Mouse (Mus musculus): ENCODE measurements around the gene Myadm.
"Not testable (repeated sequence)": the region's sequence is repeated elsewhere in the genome, so short reads cannot be mapped to it uniquely, and the experiment has no call there.

The Myadm gene

DNA sequence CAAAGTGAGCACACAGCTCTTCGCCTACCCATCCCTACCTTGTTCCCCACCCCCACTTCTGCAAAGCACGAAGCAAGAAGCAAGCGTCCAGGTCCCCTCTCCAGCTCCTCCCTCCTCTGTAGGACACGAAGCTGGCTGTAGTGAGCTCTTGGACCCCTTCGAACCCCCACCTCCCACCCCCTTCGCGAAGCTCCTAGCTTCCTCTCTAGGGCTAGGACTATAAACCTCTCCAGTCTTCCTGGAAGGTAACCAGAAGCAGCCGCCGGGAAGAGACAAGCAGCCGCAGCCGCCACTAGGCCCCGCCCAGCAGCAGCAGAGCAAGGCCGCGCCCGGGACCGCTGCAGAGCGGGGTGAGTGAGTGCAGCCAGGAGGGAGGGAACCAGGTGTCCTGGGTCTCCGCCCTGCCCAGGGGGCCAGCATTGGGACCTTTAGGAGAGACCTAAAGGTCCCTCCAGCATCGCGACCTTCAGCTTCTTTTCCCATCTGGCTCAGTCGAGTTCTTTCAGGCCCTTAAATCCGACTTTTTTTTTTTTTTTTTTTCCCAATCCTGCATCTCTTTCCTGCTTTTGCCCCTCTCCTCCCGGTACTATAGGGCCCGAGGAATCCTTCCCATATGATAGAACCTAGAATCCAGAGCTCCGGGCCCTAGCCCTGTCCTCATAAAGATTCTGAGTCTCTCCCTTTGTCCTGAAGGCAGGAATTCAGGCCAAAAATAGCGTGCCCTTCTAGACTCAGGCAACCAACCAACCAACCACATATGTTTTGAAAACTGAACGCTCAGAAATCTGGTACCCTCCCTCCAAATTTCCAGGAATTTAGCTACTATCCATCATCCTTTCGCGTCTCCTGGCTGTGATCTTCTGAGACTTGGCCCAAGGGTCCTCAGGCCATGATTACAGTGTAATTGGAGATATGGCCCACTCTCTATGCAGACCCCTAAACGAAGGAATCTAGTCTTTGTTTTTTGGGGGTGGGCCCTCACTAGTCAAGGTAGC, at the start of gene Myadm, which contains the start of gene Prkcg:
TSS of gene Myadm (plus strand) at position 105 of the 995 bp plus-strand sequence.
TSS of gene Prkcg (plus strand) at position 204 of the 995 bp plus-strand sequence.
- peak; percentile 91 for DNase-seq (ENCODE audit: low read depth, low spot score)

DNA sequence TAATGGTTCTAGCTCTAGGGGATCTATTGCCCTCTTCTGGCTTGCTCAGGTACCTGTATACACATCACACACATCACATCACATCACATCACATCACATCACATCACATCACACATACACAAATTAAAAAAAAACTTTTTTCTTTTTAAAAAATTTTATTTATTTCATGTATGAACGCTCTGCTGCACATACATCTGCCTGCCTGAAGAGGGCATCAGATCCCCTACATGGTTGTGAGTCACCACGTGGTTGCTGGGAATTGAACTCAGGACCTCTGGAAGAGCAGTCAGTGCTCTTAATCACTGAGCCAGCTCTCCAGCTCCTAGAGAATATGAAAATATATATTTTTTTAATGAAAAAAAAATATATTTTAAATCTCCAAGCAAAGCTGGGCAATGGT, 49.7 kb upstream of the Myadm start:
- peak; percentile 23 for DNase-seq (ENCODE audit: low read depth, low spot score)

DNA sequence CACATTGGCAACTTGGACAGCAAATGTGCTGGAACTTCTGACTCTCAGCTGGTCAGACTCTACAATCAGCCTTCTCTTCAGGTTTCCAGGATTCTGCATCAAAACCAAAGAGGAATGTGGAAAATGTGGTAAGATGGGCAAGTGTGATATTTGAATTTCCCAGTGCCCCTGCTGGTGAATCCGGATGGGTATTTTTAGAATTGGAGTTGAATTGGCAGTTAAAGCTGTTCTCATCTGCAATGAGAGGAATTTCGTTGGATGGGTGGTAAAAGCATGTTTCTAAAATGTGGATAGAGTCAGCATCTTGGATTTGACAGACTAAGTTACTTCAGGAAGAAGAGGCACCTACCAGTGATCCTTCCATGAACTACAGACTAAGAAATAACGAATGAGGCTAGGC, 28.2 kb upstream of the Myadm start:
- DNase-seq (ENCODE audit: low read depth, low spot score): no peak

DNA sequence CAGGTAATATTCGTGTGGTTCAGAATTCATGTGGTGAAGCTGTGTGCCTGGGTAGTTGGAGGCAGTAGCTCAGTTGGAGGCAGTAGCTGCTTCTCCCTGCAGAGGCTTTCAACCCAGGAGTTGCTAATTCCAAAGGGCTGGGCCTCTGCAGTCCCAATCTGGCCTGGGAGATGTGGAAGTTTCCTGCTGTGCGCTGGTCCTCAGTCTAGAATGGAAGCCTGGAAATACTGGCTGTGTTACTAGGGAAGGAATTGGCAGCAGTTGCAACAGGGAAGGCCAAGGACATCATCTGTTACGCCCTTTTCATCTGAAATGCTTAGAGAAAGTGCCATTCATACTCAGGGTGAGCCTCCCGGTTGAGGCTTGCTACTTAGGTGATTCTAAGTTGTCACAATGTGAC, 27.4 kb upstream of the Myadm start:
- DNase-seq (ENCODE audit: low read depth, low spot score): no peak

DNA sequence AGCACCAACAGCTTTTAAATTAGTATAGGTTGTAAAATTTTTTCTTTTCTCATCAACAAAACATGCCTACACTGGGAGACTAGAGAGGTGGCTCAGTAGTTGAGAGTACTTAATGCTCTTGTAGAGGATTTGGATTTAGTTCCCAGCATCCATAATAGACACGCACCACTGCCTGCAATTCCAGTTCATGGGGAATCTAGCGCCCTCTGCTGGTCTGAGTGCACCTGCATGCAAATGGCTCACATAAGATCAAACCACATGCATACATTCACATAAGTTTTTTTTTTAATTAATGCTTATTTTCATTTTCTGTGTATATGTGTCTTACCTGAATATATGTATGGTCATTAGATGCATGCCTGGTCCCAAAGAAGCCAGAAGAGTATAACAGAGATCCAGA, 26.1 kb upstream of the Myadm start:
- peak; percentile 53 for DNase-seq (ENCODE audit: low read depth, low spot score)

DNA sequence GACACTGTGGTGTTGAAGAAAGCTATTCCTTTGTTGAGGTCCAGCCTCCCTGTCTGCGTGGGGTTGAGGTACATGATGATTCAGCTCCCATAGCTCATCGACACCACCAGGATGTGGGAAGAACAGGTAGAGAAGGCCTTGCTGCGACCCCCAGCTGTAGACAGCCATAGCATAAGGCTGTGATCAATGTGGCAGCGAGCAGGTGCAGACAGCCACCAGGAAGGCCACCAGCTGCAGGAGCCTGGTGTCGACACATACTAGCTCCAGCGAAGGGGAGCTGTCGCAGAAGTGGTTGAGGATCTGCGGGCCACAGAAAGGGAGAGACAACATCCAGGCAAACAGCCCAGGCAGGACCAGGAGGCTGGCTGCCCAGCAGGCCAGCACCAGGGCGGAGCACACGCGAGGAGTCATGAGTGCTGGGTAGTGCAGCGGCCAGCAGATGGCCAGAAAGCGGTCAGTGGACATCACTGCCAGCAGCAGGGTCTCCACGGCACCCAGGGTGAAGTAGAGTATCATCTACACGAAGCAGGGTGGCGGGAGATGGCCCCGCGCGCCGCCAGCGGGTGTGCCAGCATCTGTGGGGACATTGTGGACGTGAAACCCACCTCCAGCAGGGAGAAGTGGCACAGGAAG, 24.4 kb upstream of the Myadm start:
- DNase-seq (ENCODE audit: low read depth, low spot score): no peak

DNA sequence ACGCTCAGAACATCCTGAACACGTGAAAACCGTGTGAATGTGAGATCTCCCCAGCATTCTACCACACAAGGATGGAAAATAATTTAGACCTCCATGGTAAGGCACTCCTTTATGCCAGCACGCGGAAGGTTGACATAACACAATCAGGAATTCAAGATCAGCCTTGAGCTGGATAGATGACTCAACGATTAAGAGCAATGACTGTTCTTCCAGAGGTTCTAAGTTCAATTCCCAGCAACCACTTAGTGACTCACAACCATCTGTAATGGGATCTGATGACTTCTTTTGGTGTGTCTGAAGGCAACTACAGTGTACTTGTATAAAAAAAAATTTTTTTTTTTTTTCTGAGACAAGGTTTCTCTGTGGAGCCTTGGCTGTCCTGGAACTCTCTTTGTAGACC, 23.6 kb upstream of the Myadm start:
- DNase-seq (ENCODE audit: low read depth, low spot score): no peak

DNA sequence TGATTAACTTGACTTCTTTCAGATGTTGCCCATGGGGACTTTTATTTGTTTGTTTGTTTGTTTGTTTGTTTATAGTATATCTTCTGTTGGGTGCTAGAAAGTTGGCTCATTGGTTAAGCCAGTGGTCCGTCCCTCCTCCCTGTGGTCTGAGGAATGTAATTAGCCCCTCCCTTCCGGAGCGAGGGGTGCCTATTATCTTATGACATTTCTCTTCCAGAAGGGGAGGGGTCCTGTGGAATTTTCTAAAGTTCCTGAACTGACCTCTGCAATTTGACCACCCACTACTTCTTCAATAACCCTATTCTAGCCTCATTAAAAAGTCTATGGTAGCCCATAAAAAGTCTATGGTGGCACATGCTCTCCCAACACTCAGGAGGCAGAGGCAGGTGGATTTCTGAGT, 21.6 kb upstream of the Myadm start:
- no peak for DNase-seq (ENCODE audit: low read depth, low spot score)

DNA sequence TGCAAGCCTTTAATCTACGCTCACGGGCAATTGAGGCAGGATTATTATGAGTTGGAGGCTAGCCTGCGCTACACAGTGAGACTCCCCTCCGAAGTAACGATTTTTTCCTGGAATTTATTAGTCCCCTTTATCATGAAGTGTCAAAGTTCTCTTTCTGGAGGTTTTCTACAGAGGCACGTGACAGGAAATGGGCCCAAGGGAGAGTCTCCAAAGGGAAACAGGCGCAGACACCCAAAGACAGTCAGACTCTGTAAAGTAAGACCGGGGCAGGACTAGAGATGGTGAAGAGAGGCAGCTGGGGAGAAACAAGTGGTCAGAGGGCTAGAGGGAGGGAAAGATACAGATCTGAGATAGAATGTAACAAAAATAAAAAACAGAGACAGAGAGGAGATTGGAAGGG, 21.0 kb upstream of the Myadm start:
- no peak for DNase-seq (ENCODE audit: low read depth, low spot score)

DNA sequence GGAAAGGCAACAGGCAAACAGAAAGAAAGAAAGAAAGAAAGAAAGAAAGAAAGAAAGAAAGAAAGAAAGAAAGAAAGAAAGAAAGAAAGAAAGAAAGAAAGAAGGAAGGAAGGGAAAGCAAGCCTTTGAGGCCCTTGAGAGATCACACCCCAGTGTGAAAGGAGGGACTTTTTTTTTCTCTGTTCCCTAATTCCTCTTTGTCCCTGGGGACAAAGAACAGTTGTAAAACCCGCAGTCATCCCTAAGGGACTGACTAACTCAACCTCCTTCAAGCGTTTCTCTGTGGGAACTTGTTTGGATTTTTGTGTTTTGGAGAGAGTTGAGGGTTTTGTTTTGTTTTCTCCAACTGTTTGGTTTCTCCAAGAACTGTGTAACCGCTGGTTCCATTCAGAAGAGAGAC, 20.6 kb upstream of the Myadm start:
- DNase-seq (ENCODE audit: low read depth, low spot score): no peak

DNA sequence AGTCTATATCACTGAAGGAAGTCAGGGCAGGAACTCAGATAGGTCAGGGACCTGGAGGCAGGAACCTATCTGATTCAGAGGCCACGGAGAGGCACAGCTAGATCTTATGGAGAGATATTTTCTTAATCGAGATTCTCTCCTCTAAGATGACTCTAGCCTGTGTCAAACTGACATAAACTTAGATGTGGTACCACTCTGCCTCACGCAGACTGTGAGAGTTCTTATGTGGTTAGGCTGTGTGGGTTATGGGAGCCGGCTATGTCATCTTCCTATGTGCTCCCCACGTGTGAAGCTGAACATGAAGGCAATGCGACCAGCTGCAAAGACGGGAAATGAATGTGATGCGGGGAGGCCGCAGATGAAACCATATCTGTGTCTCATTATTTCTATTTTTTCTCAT, 16.7 kb upstream of the Myadm start:
- no peak for DNase-seq (ENCODE audit: low read depth, low spot score)

DNA sequence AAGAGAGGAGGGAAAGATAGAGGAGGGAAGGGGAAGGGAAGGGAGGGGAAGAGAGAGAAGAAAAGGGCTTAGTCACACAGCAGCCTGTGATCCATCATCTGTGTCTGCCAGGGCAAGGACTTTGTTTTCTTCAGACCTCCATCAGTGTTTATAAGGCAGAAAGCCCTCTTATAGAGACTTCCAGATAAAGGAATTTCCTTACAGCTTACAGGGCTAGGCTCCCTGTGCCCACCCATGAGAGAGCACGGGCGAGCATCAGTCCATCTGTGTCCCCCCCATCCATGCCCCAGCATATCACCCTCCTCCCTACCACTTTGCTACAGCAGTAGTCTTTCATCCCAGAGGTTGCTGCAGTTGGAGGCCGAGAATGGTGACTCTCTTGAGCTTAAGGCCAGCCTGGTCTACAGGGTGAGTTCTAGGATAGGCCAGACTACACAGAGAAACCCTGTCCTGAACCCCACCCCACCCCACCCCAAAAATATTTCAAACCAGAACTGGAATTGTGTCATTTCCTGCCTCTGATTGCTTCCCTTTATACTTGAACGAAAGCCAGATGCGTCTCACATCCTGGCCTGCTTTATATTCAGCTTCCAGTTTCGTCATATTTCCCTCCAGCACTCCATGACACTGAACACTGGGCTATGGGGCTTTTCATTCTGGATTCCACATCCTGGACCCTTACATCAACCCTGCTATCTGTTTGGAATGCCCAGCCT, 13.3 kb upstream of the Myadm start:
- DNase-seq (ENCODE audit: low read depth, low spot score): peak; percentile 19

DNA sequence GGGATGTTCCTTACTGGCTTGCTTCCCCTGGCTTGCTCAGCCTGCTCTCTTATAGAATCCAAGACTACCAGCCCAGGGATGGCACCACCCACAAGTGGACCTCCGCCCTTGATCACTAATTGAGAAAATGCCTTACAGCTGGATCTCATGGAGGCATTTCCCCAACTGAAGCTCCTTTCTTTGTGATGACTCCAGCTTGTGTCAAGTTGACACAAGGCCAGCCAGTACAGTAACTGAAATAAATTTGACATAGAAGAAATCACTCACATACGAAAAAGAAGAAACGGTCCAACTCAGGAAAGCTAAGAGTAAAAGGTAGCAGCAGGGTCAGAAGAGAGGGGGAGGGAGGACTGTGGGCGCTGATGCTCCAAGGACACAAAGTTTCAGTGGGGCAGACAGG, 12.1 kb upstream of the Myadm start:
- DNase-seq (ENCODE audit: low read depth, low spot score): not testable (repeated sequence)

DNA sequence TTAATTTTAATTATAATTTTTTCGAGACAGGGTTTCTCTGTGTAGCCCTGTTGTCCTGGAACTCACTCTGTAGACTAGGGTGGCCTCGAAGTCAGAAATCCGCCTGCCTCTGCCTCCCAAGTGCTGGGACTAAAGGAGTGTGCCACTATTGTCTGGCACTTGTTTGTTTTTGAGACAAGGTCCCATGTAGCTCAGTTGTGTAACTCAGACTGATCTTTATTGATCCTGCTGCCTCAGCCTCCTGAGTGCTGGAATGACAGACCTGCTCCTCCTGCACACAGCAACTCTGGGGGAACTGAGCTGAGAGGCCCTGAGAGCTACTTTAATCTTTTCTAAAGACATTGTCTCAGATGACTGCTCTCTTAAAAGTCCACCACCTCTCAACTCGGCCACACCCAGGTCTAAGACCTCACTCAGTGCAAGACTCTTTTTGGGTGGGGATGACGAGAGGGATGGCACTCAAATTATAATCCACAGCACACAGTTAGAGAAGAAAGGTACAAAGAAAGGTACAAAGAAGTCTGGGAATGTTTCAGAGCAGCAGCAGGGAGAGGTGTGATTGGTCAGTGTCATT, 8.7 kb upstream of the Myadm start:
- DNase-seq (ENCODE audit: low read depth, low spot score): peak; percentile 53

DNA sequence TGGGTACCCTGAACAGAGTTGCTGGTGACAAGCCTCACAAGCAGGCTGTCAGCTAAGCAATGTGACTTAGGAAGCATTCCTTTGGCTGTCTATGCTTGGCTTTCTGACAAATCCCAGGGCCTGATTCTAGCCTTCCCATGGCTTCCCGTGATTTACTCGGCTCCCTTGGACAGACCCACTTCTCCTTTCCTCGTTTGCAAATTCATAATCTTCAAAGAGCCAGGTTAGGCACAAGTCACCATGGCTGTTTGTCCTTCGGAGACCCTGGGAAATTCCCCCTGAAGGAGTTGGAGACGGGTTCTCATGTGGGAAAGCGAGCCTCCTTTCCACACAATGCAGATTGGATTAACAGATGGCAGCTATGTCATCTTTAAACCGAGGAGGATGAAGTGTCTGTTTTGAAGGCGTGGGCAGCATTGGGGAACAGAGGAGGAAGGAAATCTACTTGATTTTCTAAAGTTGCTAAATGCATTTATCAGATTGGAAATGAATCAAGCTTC, 8.2 kb upstream of the Myadm start:
- no peak for DNase-seq (ENCODE audit: low read depth, low spot score)

DNA sequence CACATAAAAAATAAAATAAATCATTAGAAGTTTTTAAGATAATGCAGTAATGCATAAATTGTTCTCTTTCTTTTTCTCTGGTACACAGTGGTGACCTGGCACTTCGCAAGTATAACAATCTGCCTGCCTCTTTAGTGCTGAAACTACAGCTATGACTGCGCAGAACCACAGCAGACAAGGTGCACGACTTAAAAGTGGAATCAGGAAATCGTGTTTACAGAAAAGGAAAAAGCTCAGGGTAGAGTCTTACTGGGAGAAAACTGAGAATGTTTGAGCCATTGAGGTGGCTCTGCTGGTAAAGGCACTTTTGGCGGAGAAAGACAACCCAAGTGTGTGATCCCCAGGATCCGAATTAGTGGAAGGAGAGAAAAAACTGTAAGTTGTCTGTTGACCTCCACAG, 7.1 kb upstream of the Myadm start:
- DNase-seq (ENCODE audit: low read depth, low spot score): peak; percentile 80

DNA sequence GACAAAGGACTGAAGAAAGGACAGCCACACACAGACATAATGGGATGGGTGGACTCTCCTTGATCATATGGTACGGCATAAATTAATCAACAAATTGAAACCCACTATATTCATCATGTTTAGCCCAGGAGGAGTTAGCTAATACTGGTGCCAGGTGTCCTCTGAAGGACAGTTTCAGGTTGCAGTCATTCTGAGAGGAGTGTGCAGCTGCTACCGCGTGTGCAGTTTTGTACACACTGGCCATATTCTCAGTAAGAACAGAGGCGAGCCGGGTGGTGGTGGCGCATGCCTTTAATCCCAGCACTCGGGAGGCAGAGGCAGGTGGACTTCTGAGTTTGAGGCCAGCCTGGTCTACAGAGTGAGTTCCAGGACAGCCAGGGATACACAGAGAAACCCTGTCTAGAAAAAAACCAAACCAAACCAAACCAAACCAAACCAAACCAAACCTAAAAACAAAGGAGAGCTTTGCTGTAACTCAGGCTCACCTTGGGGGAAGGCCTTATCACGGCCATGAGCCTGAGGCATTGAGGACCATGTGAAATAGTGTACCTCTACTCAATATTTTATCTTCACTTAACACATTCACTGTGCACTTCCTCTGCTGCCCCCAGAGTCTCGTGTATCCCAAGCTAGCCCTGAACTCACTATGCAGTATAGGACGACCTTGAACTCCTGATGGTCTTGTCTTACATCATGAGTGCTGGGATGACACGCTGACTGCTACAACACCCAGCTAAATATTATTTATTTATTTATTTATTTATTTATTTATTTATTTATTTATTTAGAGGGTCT, 5.6 kb upstream of the Myadm start:
- DNase-seq (ENCODE audit: low read depth, low spot score): peak; percentile 80

DNA sequence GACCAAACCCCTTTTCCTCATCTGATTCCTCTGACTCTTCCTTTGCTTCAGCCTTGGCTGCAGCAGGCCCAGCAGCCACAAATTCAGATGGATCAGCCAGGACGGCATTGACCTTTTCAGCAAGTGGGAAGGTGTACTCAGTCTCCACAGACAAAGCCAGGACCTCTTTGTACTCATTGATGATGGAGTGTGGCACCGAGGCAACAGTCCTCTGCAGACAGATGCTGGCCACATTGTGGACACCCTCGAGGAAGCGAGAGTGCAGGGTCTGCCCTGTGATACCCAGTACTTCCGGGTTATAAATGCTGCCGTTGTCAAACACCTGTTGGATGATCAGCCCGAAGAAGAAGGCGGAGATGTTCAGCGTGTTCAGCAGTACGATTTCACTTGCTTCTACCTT, 4.3 kb upstream of the Myadm start:
- peak; percentile 55 for DNase-seq (ENCODE audit: low read depth, low spot score)

DNA sequence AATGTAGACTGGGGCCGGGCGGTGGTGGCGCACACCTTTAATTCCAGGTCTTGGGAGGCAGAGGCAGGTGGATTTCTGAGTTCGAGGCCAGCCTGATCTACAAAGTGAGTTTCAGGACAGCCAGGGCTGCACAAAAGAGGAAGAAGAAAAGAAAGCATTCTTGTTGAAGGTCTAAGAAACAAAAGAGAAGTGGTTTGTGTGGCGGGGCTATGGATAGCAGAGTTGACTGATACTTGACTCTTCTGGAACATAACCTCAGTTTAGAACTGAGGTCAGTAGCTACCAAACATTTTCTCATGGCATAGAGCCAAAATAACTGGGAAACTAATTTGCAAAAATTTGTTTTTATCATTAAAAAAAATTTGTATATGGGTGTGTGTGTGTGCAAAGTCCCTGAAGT, 2.8 kb upstream of the Myadm start:
- peak; percentile 67 for DNase-seq (ENCODE audit: low read depth, low spot score)

DNA sequence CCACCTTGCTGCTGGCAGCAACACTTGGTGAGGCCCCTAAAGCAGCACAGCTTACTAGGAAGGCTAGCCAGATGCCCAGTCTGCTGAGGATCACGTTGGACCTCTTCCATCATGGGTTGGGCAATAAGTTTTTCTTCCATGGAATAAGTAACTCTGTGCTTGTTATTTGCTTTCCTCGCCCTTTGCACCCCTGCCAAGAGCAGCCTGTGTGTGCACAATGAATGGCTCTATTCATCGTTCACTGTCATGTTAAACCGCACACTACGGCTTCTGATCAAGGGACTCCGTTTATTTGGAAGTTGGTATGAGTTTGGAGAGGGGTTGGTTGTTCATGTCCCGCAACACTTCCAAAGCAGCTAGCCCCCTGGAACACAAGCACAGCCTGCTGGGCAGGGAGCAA, 1.7 kb upstream of the Myadm start:
- DNase-seq (ENCODE audit: low read depth, low spot score): no peak
